Mouse (Mus musculus) thymus, adult 2 months (tissue): ENCODE data around the gene Pax8.

ENCODE experiments used
- CTCF ChIP-seq: fragments of 200-500 bp; IDR thresholded peaks from 2 replicates; pipeline ENCODE4 v1.5.1; 2012; ENCODE audit warnings: mild to moderate bottlenecking, control low read depth, low read length, moderate library complexity, borderline replicate concordance; ENCODE audit not compliant: control insufficient read depth, poor library complexity, insufficient read depth; ENCODE audit errors: extremely low read depth
- POLR2A ChIP-seq: fragments of 200-500 bp; IDR thresholded peaks from 2 replicates; pipeline ENCODE4 v1.6.1; 2012; ENCODE audit warnings: mild to moderate bottlenecking, low read length, control low read depth, moderate library complexity; ENCODE audit not compliant: control insufficient read depth, poor library complexity, insufficient read depth; ENCODE audit errors: extremely low read depth

- TF ChIP-seq CTCF (no peak), POLR2A (no peak)
Observed at GRCm38 (mm10) chr2:24479906-24480305, 4.5 kb upstream of the Pax8 start.
